Mouse (Mus musculus): ENCODE measurements around the gene Ddc. TPM values are rescaled to one million over a fixed set of nuclear protein-coding genes. Genes with fewer than 3 reads are reported as not detected.

The Ddc gene
- total RNA-seq, 2 experiments from 2014 or later = not detected

- no peak for ATAC-seq (replicated peaks; ENCODE audit: poor library complexity)
These were observed 69.2 kb downstream of the Ddc start for GRCm38 (mm10) chr11:11828761-11829160.

- ATAC-seq (replicated peaks; ENCODE audit: poor library complexity) = peak; percentile 17; the same call in 1 of the 2 replicates
These were observed 69.7 kb downstream of the Ddc start for GRCm38 (mm10) chr11:11828251-11828650.

- ATAC-seq (replicated peaks; ENCODE audit: poor library complexity) = no peak
These were observed 71.5 kb downstream of the Ddc start for GRCm38 (mm10) chr11:11826475-11826874.

DNA sequence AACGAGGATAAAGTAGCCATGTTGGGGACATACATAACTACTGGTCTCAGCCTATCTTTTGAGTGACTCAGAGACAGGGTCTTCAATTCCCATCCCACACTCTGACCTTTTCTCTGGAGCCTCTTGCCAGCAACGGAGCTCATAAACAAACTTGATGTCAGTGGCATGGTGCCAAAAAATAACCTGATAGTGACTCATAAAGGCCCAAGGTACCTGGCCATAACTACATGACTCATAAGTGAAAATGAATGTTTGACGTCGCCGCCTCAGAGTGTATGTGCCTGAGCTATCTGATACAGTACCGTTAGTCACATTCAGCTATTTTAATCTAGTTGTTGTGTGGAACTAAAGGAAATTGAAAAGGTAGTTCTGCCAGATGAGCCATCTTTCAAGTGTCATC lies 72.3 kb downstream of the Ddc start:
- ATAC-seq (replicated peaks; ENCODE audit: poor library complexity) = no peak

DNA sequence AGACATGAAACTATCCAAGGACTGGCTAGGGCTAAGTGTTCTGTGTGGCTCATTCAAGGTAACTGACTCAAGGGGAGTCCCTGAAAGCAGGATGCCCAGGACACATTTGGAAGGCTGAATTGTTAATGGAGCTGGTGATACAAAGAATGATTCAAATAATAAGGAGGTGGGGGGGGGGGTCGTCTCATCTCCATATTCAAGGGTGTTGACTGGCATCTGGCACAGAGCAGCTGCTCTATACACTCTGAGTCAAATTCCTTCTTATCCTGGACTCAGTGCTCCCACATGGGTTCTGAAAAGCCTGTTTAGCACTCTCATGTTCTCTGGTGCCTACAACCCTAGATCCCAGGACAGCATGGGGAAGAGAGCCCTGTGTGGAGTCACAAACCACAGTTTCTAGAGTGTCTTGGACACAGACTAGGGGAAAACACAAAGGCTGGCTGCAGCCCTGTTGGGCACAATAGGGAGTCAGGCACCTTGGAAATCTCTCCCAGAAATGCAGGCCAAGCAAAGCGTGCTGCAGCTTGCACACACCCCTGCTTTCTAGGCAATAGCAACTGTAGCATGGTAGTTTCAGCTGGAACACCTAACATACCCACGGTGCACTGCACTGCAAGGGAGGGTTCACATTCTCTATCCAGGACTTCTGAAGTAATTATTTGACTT lies 72.8 kb downstream of the Ddc start:
- ATAC-seq (replicated peaks; ENCODE audit: poor library complexity) = no peak

DNA sequence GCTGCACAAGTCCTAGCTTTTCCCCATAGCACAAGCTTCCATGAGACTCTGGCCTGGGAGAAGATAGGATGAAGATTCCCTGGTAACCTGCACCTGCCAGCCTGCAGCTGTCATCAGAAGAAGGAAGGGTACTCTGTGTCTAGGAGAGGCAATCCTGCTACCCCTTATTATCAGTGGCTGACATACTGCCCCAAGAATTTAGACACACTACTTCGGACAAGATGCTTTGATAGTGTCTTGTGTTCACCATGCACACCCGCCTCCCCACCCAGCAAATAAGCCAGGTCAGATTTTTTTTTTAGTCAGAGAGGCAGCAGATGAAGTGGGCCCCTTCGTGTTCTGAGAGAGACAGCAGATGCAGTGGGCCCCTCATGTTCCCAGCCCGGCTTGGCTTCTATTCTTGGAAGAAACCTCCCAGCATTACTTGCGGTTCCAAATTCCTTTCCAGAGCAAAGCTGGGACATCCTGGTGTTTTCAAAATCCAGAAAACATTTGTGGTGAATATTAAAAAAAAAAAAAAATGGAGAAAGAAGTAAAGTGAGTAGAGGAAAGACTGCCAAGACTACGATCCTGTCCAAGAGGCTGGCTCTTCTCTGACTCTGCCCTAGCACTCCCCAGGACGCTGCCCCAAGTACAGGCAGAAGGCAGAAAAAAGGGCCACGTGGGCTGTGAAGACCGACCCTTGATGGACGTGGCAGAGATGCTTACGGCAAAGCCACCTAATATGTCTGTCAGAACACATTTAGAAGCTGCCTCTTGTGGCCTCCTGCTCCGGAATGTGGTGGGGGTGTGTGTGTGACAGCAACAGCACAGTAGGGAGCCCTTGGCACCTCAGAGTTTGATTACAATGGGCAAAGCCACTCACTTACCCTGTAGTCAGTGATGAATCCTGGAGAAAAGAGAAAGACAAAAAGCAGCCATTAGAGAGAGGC lies 73.7 kb downstream of the Ddc start:
- no peak for ATAC-seq (replicated peaks; ENCODE audit: poor library complexity)

GRCm38 (mm10) chr11:11822181-11823095 lies 75.5 kb downstream of the Ddc start:
- no peak for ATAC-seq (replicated peaks; ENCODE audit: poor library complexity)

- no peak for ATAC-seq (replicated peaks; ENCODE audit: poor library complexity)
These were observed 76.5 kb downstream of the Ddc start for GRCm38 (mm10) chr11:11821387-11821975.

DNA sequence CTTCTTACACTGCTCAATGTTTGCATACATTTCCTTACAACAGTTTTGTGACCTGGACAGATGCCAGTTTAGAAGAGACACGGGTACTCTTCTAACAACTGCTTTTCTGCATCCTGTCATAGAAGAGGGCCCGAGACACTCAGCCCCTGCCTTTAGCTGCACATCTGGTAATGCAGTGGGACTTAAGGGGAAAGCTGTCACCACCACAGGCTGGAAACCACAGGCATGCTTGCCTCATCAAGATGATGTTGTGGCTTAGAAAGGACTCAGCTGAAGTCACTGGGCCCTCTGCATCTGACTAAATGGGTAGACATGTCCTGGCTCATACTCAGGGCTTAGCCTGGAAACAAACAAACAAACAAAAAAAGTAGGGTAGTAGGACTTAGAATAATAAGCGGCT lies 77.2 kb downstream of the Ddc start:
- peak; percentile 69 for ATAC-seq (replicated peaks; ENCODE audit: poor library complexity)

DNA sequence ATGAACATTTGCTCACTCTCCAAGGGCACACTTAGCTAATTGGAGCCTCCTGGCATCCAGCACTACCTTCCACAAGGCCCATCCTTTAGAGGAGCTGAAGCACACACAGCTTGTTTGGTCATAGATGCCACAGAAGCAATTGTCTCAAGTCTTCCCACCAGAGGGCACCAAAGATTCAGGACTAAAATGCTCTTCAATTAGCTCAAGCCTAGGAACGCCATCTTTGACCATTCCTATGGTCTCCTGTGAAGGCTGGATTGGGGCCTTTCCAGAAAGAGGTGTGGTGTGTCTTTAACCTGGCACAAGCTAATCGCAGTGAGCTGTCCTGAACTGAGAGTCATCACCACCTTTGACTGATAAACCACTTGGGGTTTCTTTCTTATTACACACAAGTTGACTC lies 77.7 kb downstream of the Ddc start:
- peak; percentile 88 for ATAC-seq (replicated peaks; ENCODE audit: poor library complexity)

DNA sequence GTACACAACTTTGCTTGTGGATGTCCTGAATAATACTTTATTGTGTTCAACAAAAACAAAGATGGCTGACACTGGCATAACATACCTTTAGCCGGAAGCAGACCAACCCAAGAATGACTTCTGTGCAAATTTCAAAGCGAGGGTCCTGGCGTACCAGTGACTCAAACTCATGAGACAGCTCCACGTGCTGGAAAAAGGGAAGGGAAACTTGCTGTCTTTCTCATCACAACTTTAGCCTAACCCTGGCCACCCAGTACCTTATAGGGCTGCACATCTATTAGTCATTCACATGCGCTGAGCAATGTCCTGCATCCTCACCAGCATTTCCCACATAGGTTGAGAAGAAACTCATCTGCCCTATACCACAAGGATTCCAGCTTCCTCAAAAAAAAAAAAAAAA lies 78.7 kb downstream of the Ddc start:
- no peak for ATAC-seq (replicated peaks; ENCODE audit: poor library complexity)

GRCm38 (mm10) chr11:11818797-11819196 lies 79.1 kb downstream of the Ddc start:
- ATAC-seq (replicated peaks; ENCODE audit: poor library complexity) = no peak

DNA sequence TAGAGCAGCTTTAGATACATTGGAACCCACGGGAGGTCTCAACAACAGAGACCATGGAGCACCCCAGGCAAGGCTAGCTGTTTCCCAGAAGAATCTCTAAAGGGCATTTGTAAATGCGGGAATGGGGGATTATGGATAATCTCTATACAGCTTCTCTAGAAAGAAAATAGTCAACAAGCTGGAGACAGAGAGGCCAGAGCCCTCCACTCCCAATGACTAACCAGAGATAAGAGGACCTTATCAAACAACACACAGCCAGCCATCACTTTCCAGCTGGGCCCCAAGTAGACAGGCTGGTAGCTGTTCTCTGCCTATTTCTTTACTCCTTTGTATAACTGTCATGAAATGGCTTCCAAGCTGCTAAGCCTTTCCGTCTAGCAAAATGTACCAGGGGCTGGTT lies 82.2 kb downstream of the Ddc start:
- ATAC-seq (replicated peaks; ENCODE audit: poor library complexity) = peak; percentile 44

DNA sequence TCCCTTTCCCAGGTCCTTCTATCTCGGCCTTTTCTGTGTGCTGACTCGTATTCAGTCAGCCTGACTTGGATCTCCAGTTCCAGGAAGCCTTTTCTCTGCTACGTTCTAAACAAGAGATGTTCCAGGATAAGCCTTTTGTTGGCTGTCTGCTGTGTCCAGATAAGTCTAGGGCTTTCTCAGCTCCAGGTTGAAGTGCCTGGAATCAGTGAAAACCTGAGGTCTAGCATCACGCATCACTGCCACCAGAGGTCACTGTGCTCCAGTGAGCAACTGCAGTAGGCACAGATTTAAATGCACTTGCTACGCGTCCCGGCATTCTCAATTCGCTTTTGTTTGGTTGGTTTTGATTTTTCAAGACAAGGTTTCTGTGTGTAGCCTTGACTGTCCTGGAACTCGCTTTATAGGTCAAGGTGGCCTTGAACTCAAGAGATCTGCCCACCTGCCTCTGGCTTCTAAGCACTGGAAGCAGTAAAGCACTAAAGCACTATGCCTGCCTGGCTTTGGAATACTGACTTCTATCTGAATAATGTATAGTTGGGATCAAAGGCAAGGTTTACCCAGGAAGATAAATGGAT lies 86.0 kb downstream of the Ddc start:
- ATAC-seq (replicated peaks; ENCODE audit: poor library complexity) = peak; percentile 67

DNA sequence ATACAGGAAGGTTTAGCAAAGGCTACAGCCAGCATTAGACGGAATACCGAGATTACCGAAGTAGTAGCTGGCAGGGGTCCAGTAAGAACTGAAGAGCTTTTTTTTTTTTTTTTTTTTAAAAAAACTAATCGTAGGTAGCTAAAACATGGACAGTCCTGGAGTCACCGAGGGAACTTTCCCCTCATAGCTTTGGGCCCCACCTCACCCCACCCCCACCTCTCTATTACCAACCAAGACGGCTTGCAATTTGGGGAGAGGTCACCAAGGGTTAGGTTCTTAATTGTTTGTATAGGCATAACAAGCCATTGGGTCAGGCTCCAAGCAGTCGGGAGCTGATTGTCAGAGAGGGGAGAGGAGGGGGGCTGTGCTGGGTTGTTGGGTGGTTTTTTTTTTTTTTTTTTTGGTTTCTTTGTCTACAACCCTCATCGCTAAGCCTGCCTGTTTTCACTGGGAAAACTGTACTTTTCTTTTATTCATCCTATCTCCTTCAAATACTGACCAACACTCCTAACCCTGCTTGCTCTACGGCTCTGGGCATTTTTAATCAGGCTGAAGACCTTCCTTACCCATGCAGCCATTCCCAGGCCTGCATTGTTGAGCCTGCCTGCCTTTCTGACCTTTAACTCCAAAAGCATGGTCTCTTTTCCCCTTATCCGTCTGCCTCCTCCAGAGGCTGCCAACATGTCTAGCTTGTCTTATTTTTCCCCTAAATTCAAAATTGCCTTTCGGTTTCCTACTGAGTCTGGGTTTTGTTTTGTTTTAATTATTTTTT lies 88.4 kb downstream of the Ddc start:
- no peak for ATAC-seq (replicated peaks; ENCODE audit: poor library complexity)

- peak; percentile 81 for ATAC-seq (replicated peaks; ENCODE audit: poor library complexity)
These were observed 89.0 kb downstream of the Ddc start, which contains the start of gene Fignl1 for GRCm38 (mm10) chr11:11808820-11809403. Gene Fignl1 (minus strand): TSS chr11:11808962.

DNA sequence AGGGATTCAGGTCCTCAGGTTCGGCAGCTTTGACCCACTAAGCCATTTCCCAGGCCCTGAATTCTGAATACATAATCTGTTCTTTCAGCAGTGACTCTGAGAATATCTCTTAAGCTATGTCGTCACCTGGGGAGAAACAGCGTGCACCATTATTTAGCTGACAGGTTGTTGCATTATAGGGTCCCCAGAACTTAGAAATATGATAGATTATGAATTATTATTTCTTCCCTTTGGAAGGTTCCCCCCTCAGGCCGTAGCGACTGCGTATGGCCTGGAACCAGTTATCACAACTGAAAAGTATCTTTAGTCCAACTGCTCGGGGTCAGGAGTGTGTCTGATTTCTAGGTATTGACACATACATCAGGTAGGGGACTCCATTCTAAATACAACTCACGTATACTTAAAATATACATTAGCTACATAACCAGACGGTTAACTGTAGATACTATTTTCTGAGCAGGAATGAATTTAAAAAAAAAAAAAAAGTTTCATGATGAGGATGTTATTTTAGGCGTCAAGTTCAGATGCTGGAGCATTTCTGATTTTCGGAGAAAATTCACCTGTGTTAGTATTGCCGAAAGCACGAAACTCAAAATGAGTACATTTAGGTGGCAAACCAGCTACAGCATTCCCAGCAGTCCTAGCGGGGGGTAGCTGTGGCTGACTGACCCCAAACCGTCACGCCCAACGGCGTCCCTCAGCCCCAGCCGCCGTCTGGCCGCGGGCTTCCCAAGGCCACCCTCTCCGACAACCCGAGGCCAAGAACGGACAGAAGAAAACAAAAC lies 89.7 kb downstream of the Ddc start:
- ATAC-seq (replicated peaks; ENCODE audit: poor library complexity) = no peak

DNA sequence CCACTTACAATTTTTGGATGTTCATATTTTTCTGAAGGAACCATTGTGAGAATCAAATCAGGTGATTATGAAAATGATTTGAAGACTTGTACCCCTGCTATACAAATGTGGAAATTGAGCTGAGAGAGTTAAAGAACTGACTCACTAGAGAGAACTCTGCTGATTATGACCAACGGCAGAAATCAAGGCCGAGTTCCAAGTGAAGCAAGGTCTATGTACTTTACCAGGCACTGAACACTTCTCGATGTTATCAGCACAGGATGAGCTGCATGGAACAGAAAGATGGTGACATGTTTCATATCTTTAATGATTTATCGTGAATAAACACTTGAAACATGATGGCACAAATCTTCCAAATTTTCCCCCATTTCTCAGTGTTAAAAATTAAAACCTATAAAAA lies 92.0 kb downstream of the Ddc start:
- ATAC-seq (replicated peaks; ENCODE audit: poor library complexity) = no peak
